Mouse (Mus musculus) neural tube, postnatal 0 days (tissue): ENCODE data around the gene Scgb2b20. TPM values are rescaled to one million over a fixed set of nuclear protein-coding genes. Genes with fewer than 3 reads are reported as not detected.

ENCODE experiments used
- polyA plus RNA-seq: library from polyadenylated mRNA; unstranded; fragments of >200 nt; fragmentation: Nextera tagmentation; extraction: Ambion mirVana; gene quantifications from 2 replicates; pipeline ENCODE4 v1.2.1, GENCODE M21; 2015

Gene Scgb2b20
- not detected in 2 replicates for polyA plus RNA-seq

DNA sequence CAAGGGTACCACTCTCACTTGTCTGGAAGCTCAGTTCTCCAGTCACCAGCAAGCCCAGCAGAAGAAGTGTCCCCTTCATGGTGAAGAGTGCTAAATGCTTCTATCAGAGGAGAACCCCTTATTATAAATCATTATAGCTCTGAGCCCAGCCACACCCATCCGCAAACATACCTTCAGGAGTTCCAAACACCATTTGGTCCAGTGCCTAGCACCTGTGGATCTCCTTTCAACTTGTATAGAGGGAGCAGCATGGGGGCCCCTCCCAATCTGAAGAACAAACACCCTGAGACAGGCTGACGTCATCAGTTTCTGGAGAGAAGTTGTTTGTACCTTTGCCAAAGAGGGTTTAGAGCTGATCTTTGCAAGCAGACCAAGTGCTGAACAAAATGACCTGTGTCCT lies at the start of gene Scgb2b20:
Gene Scgb2b20, minus strand, starts transcription at position 101 of the 400 bp plus-strand sequence.

GRCm38 (mm10) chr7:33372934-33373333 lies 6.8 kb upstream of the Scgb2b20 start, which contains the start of gene Scgb1b20:
Gene Scgb1b20, plus strand, starts transcription at chr7:33373234.

Other genes with a start within 250 kb of the Scgb2b20 start
- gene Scgb2b18, start 192.5 kb downstream of the Scgb2b20 start, polyA plus RNA-seq, result not detected in 2 replicates
- gene Scgb1b18, start 180.8 kb downstream of the Scgb2b20 start, polyA plus RNA-seq, result not detected in 2 replicates
- gene Scgb2b19, start 86.0 kb downstream of the Scgb2b20 start, polyA plus RNA-seq, result not detected in 2 replicates
- not detected in 2 replicates for gene Scgb1b19, start 79.0 kb downstream of the Scgb2b20 start, polyA plus RNA-seq
- gene Scgb1b20, start 6.9 kb upstream of the Scgb2b20 start, polyA plus RNA-seq, result not detected in 2 replicates
- not detected in 2 replicates for gene Scgb2b21, start 154.1 kb upstream of the Scgb2b20 start, polyA plus RNA-seq